Mouse (Mus musculus) neural tube, embryonic 10.5 days (tissue): ENCODE data around the gene 1700001C02Rik.

Source experiments
- DNase-seq: peaks from one replicate; pipeline ENCODE4 v3.0.0-alpha.2; 2017; ENCODE audit warnings: low spot score; ENCODE audit errors: extremely low spot score

The 1700001C02Rik gene

GRCm38 (mm10) chr5:30465861-30466260 is at the start of gene 1700001C02Rik:
TSS of gene 1700001C02Rik (plus strand) at chr5:30466047.
- no peak for DNase-seq

- no peak for DNase-seq
These were observed 49.2 kb upstream of the 1700001C02Rik start for GRCm38 (mm10) chr5:30416665-30417064.

- no peak for DNase-seq
These were observed 42.7 kb upstream of the 1700001C02Rik start for GRCm38 (mm10) chr5:30423121-30423520.

GRCm38 (mm10) chr5:30423572-30424244 is 42.1 kb upstream of the 1700001C02Rik start:
- DNase-seq: peak; percentile 47

GRCm38 (mm10) chr5:30427406-30427805 is 38.4 kb upstream of the 1700001C02Rik start:
- DNase-seq: no peak

- DNase-seq: no peak
These were observed 26.9 kb upstream of the 1700001C02Rik start for GRCm38 (mm10) chr5:30438931-30439330.

- no peak for DNase-seq
These were observed 25.4 kb upstream of the 1700001C02Rik start for GRCm38 (mm10) chr5:30440308-30440906.

- no peak for DNase-seq
These were observed 23.7 kb upstream of the 1700001C02Rik start for GRCm38 (mm10) chr5:30442196-30442595.

- DNase-seq: no peak
These were observed 21.4 kb upstream of the 1700001C02Rik start for GRCm38 (mm10) chr5:30444327-30444895.

GRCm38 (mm10) chr5:30456056-30456455 is 9.8 kb upstream of the 1700001C02Rik start:
- DNase-seq: no peak

GRCm38 (mm10) chr5:30460155-30460554 is 5.7 kb upstream of the 1700001C02Rik start:
- DNase-seq: no peak

- DNase-seq: peak; percentile 43
These were observed 4.0 kb upstream of the 1700001C02Rik start, which contains the start of gene Otof for GRCm38 (mm10) chr5:30461821-30462220. TSS of gene Otof (minus strand) at chr5:30461932.

- DNase-seq: no peak
These were observed 468 bp downstream of the 1700001C02Rik start for GRCm38 (mm10) chr5:30466315-30466714.

GRCm38 (mm10) chr5:30470454-30470853 is 4.6 kb downstream of the 1700001C02Rik start:
- no peak for DNase-seq

GRCm38 (mm10) chr5:30472148-30472547 is 6.3 kb downstream of the 1700001C02Rik start:
- DNase-seq: no peak

GRCm38 (mm10) chr5:30476534-30476933 is 10.7 kb downstream of the 1700001C02Rik start:
- no peak for DNase-seq

- peak; percentile 79 for DNase-seq
These were observed 16.5 kb downstream of the 1700001C02Rik start for GRCm38 (mm10) chr5:30482319-30482718.

- DNase-seq: no peak
These were observed 17.7 kb downstream of the 1700001C02Rik start for GRCm38 (mm10) chr5:30483533-30483932.

- no peak for DNase-seq
These were observed 18.7 kb downstream of the 1700001C02Rik start for GRCm38 (mm10) chr5:30484591-30484990.

- DNase-seq: no peak
These were observed 19.3 kb downstream of the 1700001C02Rik start for GRCm38 (mm10) chr5:30485136-30485535.

GRCm38 (mm10) chr5:30490215-30490614 is 24.4 kb downstream of the 1700001C02Rik start:
- DNase-seq: no peak

- no peak for DNase-seq
These were observed 25.0 kb downstream of the 1700001C02Rik start for GRCm38 (mm10) chr5:30490845-30491244.

- DNase-seq: no peak
These were observed 27.9 kb downstream of the 1700001C02Rik start for GRCm38 (mm10) chr5:30493723-30494122.
